Mouse (Mus musculus) activated CD4-positive, CD25-positive, alpha-beta regulatory T cell (primary cell): ENCODE data around the gene Taf8. TPM values are rescaled to one million over a fixed set of nuclear protein-coding genes. Genes with fewer than 3 reads are reported as not detected.

ENCODE experiments used
- polyA plus RNA-seq, 2 experiments: library from polyadenylated mRNA; unstranded; fragments of 100-300 nt; shearing (Covaris generic); gene quantifications; one replicate each; pipeline ENCODE4 v1.2.1; 2017

The Taf8 gene
- 10 to 100 TPM; 47.3 to 53.6 TPM for polyA plus RNA-seq

GRCm38 (mm10) chr17:47501946-47502706, at the start of gene Taf8:
Gene Taf8 (minus strand): TSS chr17:47502292.

GRCm38 (mm10) chr17:47504941-47505346, 2.9 kb upstream of the Taf8 start, which contains the start of gene Ccnd3:
Gene Ccnd3 (plus strand): TSS chr17:47505051.

GRCm38 (mm10) chr17:47436907-47437547, 65.1 kb downstream of the Taf8 start, which contains the start of gene 1700001C19Rik:
Gene 1700001C19Rik (minus strand): TSS chr17:47437376.

GRCm38 (mm10) chr17:47436156-47436906, 65.8 kb downstream of the Taf8 start, which contains the start of gene AI661453:
Gene AI661453 (plus strand): TSS chr17:47436615.

Other genes with a start within 250 kb of the Taf8 start
- 10 to 100 TPM; 34.3 to 54.0 TPM for gene Mrps10, start 133.4 kb downstream of the Taf8 start, polyA plus RNA-seq
- 1 to 10 TPM in 1 of 2 experiments, under 1 TPM in 1; 0.85 to 1.1 TPM for gene Guca1b, start 116.9 kb downstream of the Taf8 start, polyA plus RNA-seq
- not detected for gene Guca1a, start 101.7 kb downstream of the Taf8 start, polyA plus RNA-seq
- not detected for gene AI661453, start 65.7 kb downstream of the Taf8 start, polyA plus RNA-seq
- under 1 TPM in 1 of 2 experiments, not detected in 1; 0.36 TPM for gene 1700001C19Rik, start 64.9 kb downstream of the Taf8 start, polyA plus RNA-seq
- 100 to 1,000 TPM; 323 to 337 TPM for gene Ccnd3, start 2.8 kb upstream of the Taf8 start, polyA plus RNA-seq
- gene Bysl, start 109.2 kb upstream of the Taf8 start, polyA plus RNA-seq, result 10 to 100 TPM; 11.5 to 15.4 TPM
- 10 to 100 TPM; 27.6 to 37.3 TPM for gene Med20, start 109.3 kb upstream of the Taf8 start, polyA plus RNA-seq
- gene Gm20517, start 109.3 kb upstream of the Taf8 start, polyA plus RNA-seq, result 1 to 10 TPM; 1.7 to 2.2 TPM
- gene Usp49, start 128.4 kb upstream of the Taf8 start, polyA plus RNA-seq, result 1 to 10 TPM; 2.7 to 3.4 TPM
- gene Tomm6, start 186.1 kb upstream of the Taf8 start, polyA plus RNA-seq, result 100 to 1,000 TPM; 256 to 265 TPM
- gene Frs3, start 186.7 kb upstream of the Taf8 start, polyA plus RNA-seq, result 1 to 10 TPM in 1 of 2 experiments, under 1 TPM in 1; 0.67 to 2.3 TPM
- under 1 TPM; 0.13 to 0.15 TPM for gene Gm21981, start 192.2 kb upstream of the Taf8 start, polyA plus RNA-seq
- gene Prickle4, start 192.4 kb upstream of the Taf8 start, polyA plus RNA-seq, result not detected
- not detected for gene Pgc, start 224.6 kb upstream of the Taf8 start, polyA plus RNA-seq
- 10 to 100 TPM; 26.7 to 44.4 TPM for gene Tfeb, start 234.7 kb upstream of the Taf8 start, polyA plus RNA-seq